Mouse (Mus musculus): ENCODE results near the gene Ccdc169. TPM values are rescaled to one million over a fixed set of nuclear protein-coding genes. Genes with fewer than 3 reads are reported as not detected.
"Not testable (repeated sequence)": the region's sequence is repeated elsewhere in the genome, so short reads cannot be mapped to it uniquely, and the experiment has no call there.

Ccdc169 gene
- total RNA-seq, 2 experiments from 2014 or later = 0.13 TPM; not detected in 1

- no peak for DNase-seq (ENCODE audit: low spot score)
- intact Hi-C loops (cut with DNase I) = no loop called here
Observed at GRCm38 (mm10) chr3:55181766-55182165, 44.6 kb downstream of the Ccdc169 start, which contains the start of gene Sohlh2. Gene Sohlh2 (plus strand): TSS chr3:55182028.

- DNase-seq (ENCODE audit: low spot score) = no peak
- intact Hi-C loops (cut with DNase I) = no loop called here
Observed at GRCm38 (mm10) chr3:55191668-55192067, 54.5 kb downstream of the Ccdc169 start.

- intact Hi-C loops (cut with DNase I) = no loop called here
- DNase-seq (ENCODE audit: low spot score) = no peak
Observed at GRCm38 (mm10) chr3:55193351-55193750, 56.2 kb downstream of the Ccdc169 start.

- DNase-seq (ENCODE audit: low spot score) = no peak
- intact Hi-C loops (cut with DNase I) = no loop called here
Observed at GRCm38 (mm10) chr3:55194792-55195191, 57.7 kb downstream of the Ccdc169 start.

- intact Hi-C loops (cut with DNase I) = no loop called here
- no peak for DNase-seq (ENCODE audit: low spot score)
Observed at GRCm38 (mm10) chr3:55195581-55196327, 58.6 kb downstream of the Ccdc169 start.

- DNase-seq (ENCODE audit: low spot score) = no peak
- intact Hi-C loops (cut with DNase I) = no loop called here
Observed at GRCm38 (mm10) chr3:55196328-55196710, 59.2 kb downstream of the Ccdc169 start.

GRCm38 (mm10) chr3:55203621-55204020 lies 66.5 kb downstream of the Ccdc169 start:
- intact Hi-C loops (cut with DNase I); DNase-seq (ENCODE audit: low spot score): not testable (repeated sequence)

GRCm38 (mm10) chr3:55206413-55206812 lies 69.3 kb downstream of the Ccdc169 start:
- no peak for DNase-seq (ENCODE audit: low spot score)
- intact Hi-C loops (cut with DNase I) = no loop called here

- intact Hi-C loops (cut with DNase I) = no loop called here
- DNase-seq (ENCODE audit: low spot score) = no peak
Observed at GRCm38 (mm10) chr3:55207665-55208064, 70.5 kb downstream of the Ccdc169 start.

GRCm38 (mm10) chr3:55212254-55212653 lies 75.1 kb downstream of the Ccdc169 start:
- intact Hi-C loops (cut with DNase I) = no loop called here

GRCm38 (mm10) chr3:55213785-55214184 lies 76.6 kb downstream of the Ccdc169 start:
- intact Hi-C loops (cut with DNase I) = no loop called here
- no peak for DNase-seq (ENCODE audit: low spot score)

More at GRCm38 (mm10) chr3:55212254-55212653, 75.1 kb downstream of the Ccdc169 start:
- no peak for DNase-seq (ENCODE audit: low spot score)

- intact Hi-C loops (cut with DNase I) = no loop called here
Observed at GRCm38 (mm10) chr3:55214413-55214812, 77.3 kb downstream of the Ccdc169 start.

GRCm38 (mm10) chr3:55222502-55222901 lies 85.4 kb downstream of the Ccdc169 start:
- DNase-seq (ENCODE audit: low spot score) = no peak
- intact Hi-C loops (cut with DNase I) = no loop called here

More at GRCm38 (mm10) chr3:55214413-55214812, 77.3 kb downstream of the Ccdc169 start:
- DNase-seq (ENCODE audit: low spot score) = no peak

Small RNA genes within 50 kb of the gene (microRNA-seq; reads per million reads assigned to microRNA genes)
- not detected for gene Gm22029

Other genes with a start within 250 kb of the Ccdc169 start
- under 1 TPM; 0.21 to 0.22 TPM for gene Sertm1, start 221.5 kb upstream of the Ccdc169 start, total RNA-seq (2021)
- not detected for gene Ccna1, start 81.8 kb upstream of the Ccdc169 start, total RNA-seq (2021)
- 10 to 100 TPM; 33.4 to 42.2 TPM for gene Spg20, start 25.2 kb upstream of the Ccdc169 start, total RNA-seq (2021)
- not detected for gene Sohlh2, start 44.7 kb downstream of the Ccdc169 start, total RNA-seq (2021)
- gene Dclk1, start 105.0 kb downstream of the Ccdc169 start, total RNA-seq (2021) = 1 to 10 TPM; 6.8 to 8.6 TPM

Measured in heart, postnatal 25 days (tissue).